Mouse (Mus musculus) cerebellum, postnatal 10 days (tissue): ENCODE results near the gene Pkn3.
A peak's percentile ranks its signal among the peaks of the same experiment; 100 is the strongest.

Source experiments
- DNase-seq, 2 experiments: peaks; one replicate each; pipeline ENCODE4 v3.0.0; 2021; ENCODE audit warnings: mixed read lengths in 2 of 2

Gene Pkn3

GRCm38 (mm10) chr2:30063791-30064190 is 13.7 kb upstream of the Pkn3 start:
- no peak for DNase-seq

DNA sequence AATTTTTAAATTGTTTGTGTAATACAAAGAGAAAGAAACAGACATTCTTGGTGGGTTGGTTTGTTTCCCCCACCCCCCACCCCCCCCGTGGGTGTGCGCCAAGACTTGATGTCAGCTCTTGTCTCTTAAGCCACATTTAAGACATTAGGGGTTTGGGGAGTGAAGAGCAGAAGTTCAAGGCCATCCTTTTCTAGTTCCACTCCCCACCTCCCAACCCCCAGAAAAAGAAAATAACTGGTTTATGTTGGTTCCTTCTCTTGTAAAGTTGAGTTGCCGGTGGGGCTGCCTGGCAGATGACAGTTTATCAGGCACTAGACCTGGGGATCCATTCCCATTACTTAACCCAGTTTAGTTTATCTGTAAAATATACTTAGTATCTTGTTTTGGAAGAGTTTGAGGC is 13.2 kb upstream of the Pkn3 start:
- DNase-seq, result no peak

DNA sequence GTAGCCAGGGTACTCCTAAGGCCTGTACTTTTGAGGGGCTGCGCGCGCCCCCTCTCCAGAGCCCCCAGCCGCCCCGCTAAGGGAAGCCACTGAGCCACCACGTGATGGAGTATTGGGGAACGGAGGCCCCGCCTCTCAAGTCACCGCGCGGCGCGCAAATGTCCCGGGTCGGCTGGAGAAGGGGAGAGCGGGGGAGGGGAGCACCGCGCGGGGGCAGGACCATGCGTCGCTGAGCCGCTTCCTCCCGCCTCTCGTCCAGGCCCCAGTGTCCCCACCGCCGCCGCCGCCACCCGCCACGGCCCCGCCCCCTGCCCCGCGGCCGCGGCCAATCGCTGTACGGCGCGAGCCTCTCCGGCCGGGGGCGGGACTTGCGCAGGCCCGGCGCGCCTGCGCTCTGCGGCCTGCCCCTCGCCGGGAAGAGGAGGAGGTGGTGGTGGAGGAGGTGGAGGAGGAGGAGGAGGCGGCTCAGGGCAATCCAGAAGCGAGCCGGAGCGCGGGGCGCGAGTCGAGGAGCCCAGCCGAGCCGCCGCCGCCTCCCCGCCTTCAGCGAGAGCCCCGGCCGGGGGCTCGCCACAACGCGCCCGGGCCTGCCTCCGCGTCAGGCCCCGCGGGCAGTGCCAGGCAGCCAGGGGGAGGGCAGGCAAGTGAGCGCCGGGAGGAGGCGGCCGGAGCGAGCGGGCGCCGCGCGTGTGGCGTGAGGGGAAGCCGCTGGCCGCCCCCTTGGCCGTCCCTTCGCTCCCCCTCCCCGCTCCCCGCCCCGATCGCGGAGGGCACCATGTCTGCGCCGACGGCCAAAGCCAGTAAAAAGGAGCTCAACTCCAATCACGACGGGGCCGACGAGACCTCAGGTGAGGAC is 11.2 kb upstream of the Pkn3 start:
- peak; percentile 97 to 99 for DNase-seq

DNA sequence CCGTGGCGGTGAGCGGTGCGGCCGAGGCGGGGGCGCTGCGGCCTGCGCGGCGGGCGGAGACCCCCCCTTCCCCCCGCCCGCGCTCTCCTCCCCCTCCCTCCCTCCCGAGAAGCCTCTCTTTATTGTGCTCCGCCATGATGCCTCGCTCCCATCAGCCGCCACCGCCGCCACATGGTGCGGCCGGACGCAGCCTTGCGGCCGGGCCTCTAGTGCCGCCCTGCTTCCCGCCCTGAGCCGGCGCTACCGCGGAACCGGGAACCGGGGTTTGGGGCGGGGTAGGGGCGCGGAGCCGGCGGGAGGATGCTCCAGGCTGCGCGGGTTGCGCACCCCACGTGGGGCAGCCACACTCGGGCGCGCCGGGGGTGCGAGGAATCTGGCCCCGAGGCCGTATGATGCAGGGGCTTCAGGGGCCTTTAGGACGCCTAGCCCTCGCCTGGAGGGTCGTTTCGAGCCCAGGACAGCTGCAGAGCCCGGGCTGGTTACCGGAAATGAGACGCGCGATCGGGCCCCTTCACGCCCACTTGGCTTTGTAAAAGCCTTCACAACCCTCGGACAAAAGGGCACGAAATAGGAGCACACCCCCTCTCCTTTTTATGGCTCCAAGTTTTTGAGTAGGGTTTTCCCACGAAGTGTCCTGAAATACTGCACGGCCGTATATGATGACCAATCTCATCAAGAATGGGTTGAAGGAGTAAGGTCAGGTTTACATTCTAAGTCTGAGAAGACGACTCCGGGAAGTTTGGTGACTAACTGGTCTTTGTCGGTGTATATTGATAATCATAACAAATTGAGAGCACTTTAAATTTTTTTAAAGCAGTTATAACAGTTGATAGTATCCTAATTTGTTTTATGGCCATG is 10.2 kb upstream of the Pkn3 start:
- peak; percentile 70 to 75 for DNase-seq

GRCm38 (mm10) chr2:30067962-30068361 is 9.5 kb upstream of the Pkn3 start:
- no peak for DNase-seq

DNA sequence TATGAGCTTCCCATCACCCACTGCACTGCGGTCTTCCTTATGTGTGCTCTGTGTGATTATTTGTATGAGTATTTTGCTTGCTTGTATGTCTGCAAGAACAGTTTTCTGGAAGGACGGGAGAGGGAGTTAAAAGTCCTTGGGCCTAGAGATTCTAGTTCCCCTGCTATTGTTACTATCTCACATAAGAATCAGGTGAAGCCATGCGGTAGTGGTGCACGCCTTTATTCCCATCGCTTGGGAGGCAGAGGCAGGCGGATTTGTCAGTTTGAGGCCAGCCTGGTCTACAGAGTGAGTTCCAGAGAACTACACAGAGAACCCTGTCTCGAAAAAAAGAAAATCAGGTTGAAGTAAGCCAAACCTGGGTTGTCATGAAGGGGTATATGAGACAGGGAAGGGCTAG is 4.6 kb upstream of the Pkn3 start:
- no peak for DNase-seq

DNA sequence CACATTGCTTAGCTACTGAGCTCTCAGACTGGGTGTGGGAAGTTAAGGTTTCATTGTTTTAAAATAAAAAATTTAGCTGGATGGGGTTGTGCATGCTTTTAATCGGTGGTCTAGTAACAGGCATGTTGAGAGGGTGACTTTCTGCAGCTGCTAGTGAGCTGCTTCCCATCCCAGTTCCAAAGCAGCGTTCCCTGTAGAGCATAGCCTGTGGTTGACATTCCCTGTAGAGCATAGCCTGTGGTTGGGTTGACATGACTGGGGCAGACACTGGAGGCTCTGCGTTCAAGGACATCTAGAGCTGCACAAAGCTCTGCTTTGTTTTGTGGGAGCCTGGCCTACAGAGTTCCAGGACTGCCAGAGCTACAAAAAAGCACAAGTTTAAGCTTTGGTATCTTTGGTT is 4.2 kb upstream of the Pkn3 start:
- no peak for DNase-seq

- DNase-seq, result no peak
Observed at GRCm38 (mm10) chr2:30075625-30076024, 1.9 kb upstream of the Pkn3 start.

DNA sequence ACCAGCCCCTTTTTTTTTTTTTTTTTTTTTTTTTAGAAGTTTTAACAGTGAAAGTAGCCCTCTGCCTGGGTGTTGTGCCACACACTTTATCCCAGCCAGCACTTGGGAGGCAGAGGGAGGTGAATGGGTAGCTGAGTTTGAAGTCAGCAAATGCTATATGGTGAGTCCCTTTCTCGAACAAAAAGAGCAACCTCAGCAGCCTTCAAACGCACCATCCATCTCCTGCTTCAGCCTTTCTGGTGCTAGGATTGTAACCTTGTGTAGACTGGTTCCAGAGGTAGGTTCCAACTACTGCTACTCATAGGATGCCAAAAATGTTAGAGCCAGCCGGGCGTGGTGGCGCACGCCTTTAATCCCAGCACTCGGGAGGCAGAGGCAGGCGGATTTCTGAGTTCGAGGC is 1.0 kb upstream of the Pkn3 start:
- no peak for DNase-seq

GRCm38 (mm10) chr2:30076959-30077358 is 525 bp upstream of the Pkn3 start:
- DNase-seq, result no peak

DNA sequence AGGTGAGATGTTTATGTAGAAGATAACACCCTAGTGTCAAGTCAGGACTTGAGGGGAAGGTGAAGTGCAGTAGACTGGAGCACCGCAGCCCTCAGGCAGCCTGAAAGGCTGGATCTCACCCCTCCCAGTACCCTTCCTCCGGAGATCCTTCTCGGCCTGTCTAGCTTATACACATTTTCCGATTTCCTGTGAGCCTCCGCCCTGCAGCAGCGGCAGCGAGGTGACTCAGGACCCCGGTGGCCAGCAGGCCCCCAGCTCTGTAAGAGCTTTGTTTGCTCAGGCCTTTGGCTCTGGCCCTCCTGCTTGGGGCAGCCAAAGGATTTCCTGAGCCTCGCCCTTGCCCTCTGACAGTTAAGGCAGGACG is 847 bp downstream of the Pkn3 start:
- no peak for DNase-seq

GRCm38 (mm10) chr2:30078760-30079159 is 1.3 kb downstream of the Pkn3 start:
- no peak for DNase-seq

GRCm38 (mm10) chr2:30080181-30080800 is 2.8 kb downstream of the Pkn3 start:
- DNase-seq, result peak; percentile 41 to 49

DNA sequence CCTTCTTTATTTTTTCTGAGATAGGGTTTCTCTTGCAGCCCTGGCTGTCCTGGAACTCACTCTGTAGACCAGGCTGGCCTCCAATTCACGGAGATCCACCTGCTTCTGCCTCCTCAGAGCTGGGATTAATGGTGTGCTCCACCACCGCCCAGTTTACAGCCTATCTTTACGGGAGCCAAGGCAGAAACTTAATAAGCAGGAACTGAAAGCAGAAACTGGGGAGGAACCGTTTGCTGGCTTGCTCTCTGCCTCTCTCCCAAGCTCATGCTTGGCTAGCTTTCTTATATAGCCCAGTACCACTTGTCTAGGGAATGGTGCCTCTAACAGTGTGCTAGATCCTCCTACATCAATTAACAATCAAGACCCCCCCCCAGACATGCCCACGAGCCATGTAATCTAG is 6.6 kb downstream of the Pkn3 start:
- no peak for DNase-seq

GRCm38 (mm10) chr2:30084632-30085031 is 7.1 kb downstream of the Pkn3 start:
- peak in 1 of 2 experiments; percentile 25 for DNase-seq

DNA sequence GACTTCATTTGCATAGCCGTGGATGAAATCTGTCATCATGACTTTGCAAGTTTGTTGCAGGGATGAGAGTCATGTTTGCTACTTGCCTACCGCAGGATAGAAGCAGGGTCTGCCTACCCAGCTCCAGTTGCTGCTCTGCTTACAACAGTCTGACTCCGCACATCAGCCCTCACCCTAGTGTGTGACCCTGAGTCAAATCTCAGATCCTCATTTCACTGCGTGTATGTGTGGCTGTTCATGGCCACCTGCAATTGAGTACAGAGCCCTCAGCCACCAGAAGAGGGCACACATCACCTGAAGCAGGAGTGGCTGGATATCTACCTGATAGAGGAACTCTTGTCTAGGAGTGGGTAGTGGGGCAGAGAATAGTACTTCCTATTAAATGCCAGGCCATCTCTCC is 9.8 kb downstream of the Pkn3 start:
- no peak for DNase-seq

DNA sequence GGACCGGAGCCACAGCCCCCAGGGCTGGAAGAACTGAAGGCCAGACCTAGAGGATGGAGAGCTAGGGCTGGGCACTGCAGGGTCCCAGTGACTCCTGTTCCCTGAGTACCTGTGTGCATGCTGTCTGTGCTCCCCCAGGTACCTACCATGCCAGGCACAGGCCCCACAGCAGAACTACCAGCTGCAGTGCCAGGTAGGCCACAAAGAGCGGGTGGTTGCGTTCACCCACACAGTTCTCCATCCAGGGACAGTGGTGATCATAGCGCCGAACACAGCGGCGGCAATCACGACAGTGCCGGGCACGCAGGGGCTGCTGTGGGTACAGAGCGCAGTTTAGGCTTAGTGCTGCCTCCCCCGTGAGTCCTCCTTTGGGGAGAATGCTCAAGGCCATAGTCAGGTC is 14.0 kb downstream of the Pkn3 start:
- no peak for DNase-seq

DNA sequence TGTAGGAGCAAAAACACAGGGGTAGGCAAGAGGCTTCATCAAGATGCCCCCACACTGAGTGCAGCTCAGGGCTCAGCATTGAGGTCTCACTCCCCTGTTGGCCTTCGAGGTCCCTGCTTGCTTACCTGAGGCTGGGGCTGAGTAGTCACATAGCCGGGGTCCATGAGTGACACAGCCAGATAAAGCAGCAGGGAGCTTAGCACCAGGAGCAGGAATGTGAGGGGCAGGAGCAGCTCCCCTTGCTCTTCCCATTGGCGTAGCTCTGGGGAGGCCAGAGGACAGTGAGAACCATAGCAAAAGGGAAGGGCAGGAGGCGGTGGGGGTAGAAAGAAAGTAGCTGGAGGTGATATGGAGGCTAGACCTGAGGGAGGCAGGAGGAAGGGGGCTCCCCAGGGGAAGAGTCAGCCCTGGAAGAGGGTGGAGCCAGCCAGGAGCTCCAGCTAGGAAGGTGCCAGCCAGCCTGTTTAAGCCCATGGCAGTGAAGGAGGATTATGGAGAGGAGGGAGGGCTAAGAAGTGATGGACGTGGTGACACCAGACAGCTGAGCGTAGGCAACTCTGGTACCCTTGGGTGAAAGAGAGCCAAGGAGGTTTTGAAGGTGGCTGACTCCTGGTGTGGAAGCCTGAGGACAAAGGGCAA is 14.9 kb downstream of the Pkn3 start:
- no peak for DNase-seq

- peak; percentile 94 to 96 for DNase-seq
Observed at GRCm38 (mm10) chr2:30093471-30094207, 16.2 kb downstream of the Pkn3 start, which contains the start of gene Zdhhc12. Gene Zdhhc12 (minus strand): TSS chr2:30093648.

GRCm38 (mm10) chr2:30094208-30094588 is 16.7 kb downstream of the Pkn3 start:
- DNase-seq, result peak; percentile 46 to 49

GRCm38 (mm10) chr2:30095882-30096527 is 18.5 kb downstream of the Pkn3 start:
- peak; percentile 80 to 81 for DNase-seq

- DNase-seq, result no peak
Observed at GRCm38 (mm10) chr2:30100214-30100613, 22.7 kb downstream of the Pkn3 start.
